Mouse (Mus musculus) liver, embryonic 14.5 days (tissue): ENCODE measurements around the gene Sstr1. TPM values are rescaled to one million over a fixed set of nuclear protein-coding genes. Genes with fewer than 3 reads are reported as not detected.

Experiments used
- ATAC-seq: fragments of 200-750 bp; cut with Nextera tagmentation; 2 replicates; pipeline ENCODE4 v1.8.0; 2017; ENCODE audit warnings: moderate number of reproducible peaks, mild to moderate bottlenecking, moderate library complexity; ENCODE audit not compliant: insufficient read depth
- DNase-seq, 3 experiments: peaks; one replicate each; pipeline ENCODE4 v3.0.0-alpha.2; 2012 to 2013; ENCODE audit warnings: low read depth in 3 of 3, low spot score in 3 of 3
- H3K27ac ChIP-seq: fragments of 300-500 bp; sonication (generic); 2 replicates; pipeline ENCODE4 v1.5.1; 2014; ENCODE audit warnings: moderate library complexity, mild to moderate bottlenecking, control low read depth, inconsistent platforms
- H3K27me3 ChIP-seq: fragments of 300-500 bp; sonication (generic); 2 replicates; pipeline ENCODE4 v1.6.1; 2014; ENCODE audit warnings: mild to moderate bottlenecking, low read length, moderate library complexity; ENCODE audit not compliant: control insufficient read depth, insufficient read depth
- H3K36me3 ChIP-seq: fragments of 300-500 bp; sonication (generic); replicated peaks from 2 replicates; pipeline ENCODE4 v1.6.1; 2014; ENCODE audit warnings: low read depth; ENCODE audit not compliant: control insufficient read depth, insufficient read depth
- H3K4me1 ChIP-seq, 2 experiments: fragments of 200-500 bp in 1 of 2; fragments of 300-500 bp in 1 of 2; sonication (generic) in 1 of 2; replicated peaks; 2 replicates each; pipeline ENCODE4 v1.6.1; 2012 to 2014; ENCODE audit warnings: antibody characterized with exemption in 1 of 2, inconsistent platforms in 1 of 2, low read length in 1 of 2; ENCODE audit not compliant: control insufficient read depth in 2 of 2, insufficient read depth in 2 of 2
- H3K4me2 ChIP-seq: fragments of 300-500 bp; sonication (generic); 2 replicates; pipeline ENCODE4 v1.6.1; 2014; ENCODE audit warnings: low read depth, mild to moderate bottlenecking, control low read depth, moderate library complexity
- H3K4me3 ChIP-seq, 2 experiments: fragments of 200-500 bp in 1 of 2; fragments of 300-500 bp in 1 of 2; sonication (generic) in 1 of 2; 2 replicates each; pipeline ENCODE4 v1.5.1; 2012 to 2014; ENCODE audit warnings: low read depth in 2 of 2, low read length in 2 of 2, mild to moderate bottlenecking in 2 of 2, control low read depth in 1 of 2, inconsistent platforms in 1 of 2, moderate library complexity in 1 of 2; ENCODE audit not compliant: insufficient read depth in 1 of 2
- H3K9ac ChIP-seq: fragments of 300-500 bp; sonication (generic); replicated peaks from 2 replicates; pipeline ENCODE4 v1.6.1; 2014; ENCODE audit warnings: mild to moderate bottlenecking, control low read depth, moderate library complexity
- H3K9me3 ChIP-seq: fragments of 300-500 bp; sonication (generic); 2 replicates; pipeline ENCODE4 v1.6.1; 2016; ENCODE audit warnings: low read length, mixed read lengths; ENCODE audit not compliant: control insufficient read depth
- CTCF ChIP-seq: IDR thresholded peaks from 2 replicates; pipeline ENCODE4 v1.5.1; 2016; ENCODE audit warnings: antibody characterized with exemption, low read depth, control low read depth
- EP300 ChIP-seq: IDR thresholded peaks from 2 replicates; pipeline ENCODE4 v1.6.1; 2016; ENCODE audit warnings: antibody characterized with exemption, low read depth
- WGBS: fragments of 180-500 bp; shearing (Covaris S2); extraction: QIAGEN DNeasy Blood & Tissue Kit; methylation state at CpG from one replicate; pipeline ENCODE4 v1.1.7; 2014; ENCODE audit not compliant: insufficient replicate concordance; 5-methylcytosine and 5-hydroxymethylcytosine counted together
- polyA plus RNA-seq, 2 experiments: library from polyadenylated mRNA; depleted of rRNA in 1 of 2; stranded (reverse) in 1 of 2; unstranded in 1 of 2; fragments of >200 nt; fragmentation: Nextera tagmentation in 1 of 2; extraction: Ambion mirVana in 1 of 2; gene quantifications; 2 replicates each; pipeline versions ENCODE4 v1.2.1 to v1.2.3; 2012 to 2014

The Sstr1 gene
- polyA plus RNA-seq, 2 experiments = 0.02 TPM; not detected in 1

GRCm38 (mm10) chr12:58212924-58213450 is 1.4 kb downstream of the Sstr1 start:
- Histone ChIP-seq H3K36me3 (no peaks in the 10 kb centered on the region), H3K27ac (no peak overlapping the region), H3K4me2 (no peak overlapping the region), H3K4me1 (no peaks in the 10 kb centered on the region), H3K9ac (no peak overlapping the region), H3K9me3 (no peaks in the 10 kb centered on the region), H3K27me3 (peaks cover 33% of the 10 kb centered on the region), H3K4me3 (no peak overlapping the region)
- no peak for ATAC-seq
- DNase-seq = no peak
- TF ChIP-seq CTCF = no peak
- TF ChIP-seq EP300 = no peak
- 4% methylated on average over 29 of the region's 29 CpGs for WGBS

- Histone ChIP-seq H3K4me2 (peak overlapping the region; percentile 45), H3K27ac (no peak overlapping the region), H3K4me1 (no peaks in the 10 kb centered on the region), H3K36me3 (no peaks in the 10 kb centered on the region), H3K9me3 (no peaks in the 10 kb centered on the region), H3K4me3 (no peak overlapping the region), H3K9ac (no peak overlapping the region), H3K27me3 (peaks cover 33% of the 10 kb centered on the region)
- WGBS = 1% methylated on average over 39 of the region's 40 CpGs
- ATAC-seq = no peak
- DNase-seq = no peak
- TF ChIP-seq EP300 (no peak), CTCF (no peak)
Observed at GRCm38 (mm10) chr12:58213451-58214288, 2.1 kb downstream of the Sstr1 start.

GRCm38 (mm10) chr12:58214289-58215136 is 2.9 kb downstream of the Sstr1 start:
- Histone ChIP-seq H3K9me3 (no peaks in the 10 kb centered on the region), H3K4me3 (0 out of 4 replicates have a peak overlapping the region, but pooled peaks have one; percentile 6 to 12), H3K4me2 (peak overlapping the region; percentile 45), H3K4me1 (no peaks in the 10 kb centered on the region), H3K27ac (no peak overlapping the region), H3K36me3 (no peaks in the 10 kb centered on the region), H3K9ac (no peak overlapping the region), H3K27me3 (peaks cover 33% of the 10 kb centered on the region)
- DNase-seq = no peak
- WGBS = 7% methylated on average over 13 of the region's 13 CpGs
- TF ChIP-seq CTCF (no peak), EP300 (no peak)
- ATAC-seq = no peak

GRCm38 (mm10) chr12:58216218-58216617 is 4.6 kb downstream of the Sstr1 start:
- ATAC-seq (no peak), DNase-seq (no peak)
- H3K4me1 ChIP-seq = no peaks in the 10 kb centered on the region
- 20% methylated on average over 2 of the region's 2 CpGs for WGBS
- no peak overlapping the region for H3K27ac ChIP-seq
- H3K36me3 ChIP-seq = no peaks in the 10 kb centered on the region
- H3K9me3 ChIP-seq = no peaks in the 10 kb centered on the region
- H3K27me3 ChIP-seq = peaks cover 31% of the 10 kb centered on the region
- H3K9ac ChIP-seq = no peak overlapping the region
- no peak overlapping the region for H3K4me2 ChIP-seq
- TF ChIP-seq CTCF = no peak
- no peak for TF ChIP-seq EP300
- no peak overlapping the region for H3K4me3 ChIP-seq

GRCm38 (mm10) chr12:58219078-58219477 is 7.5 kb downstream of the Sstr1 start:
- Histone ChIP-seq H3K36me3 (no peaks in the 10 kb centered on the region), H3K4me3 (no peak overlapping the region), H3K9me3 (no peaks in the 10 kb centered on the region), H3K9ac (no peak overlapping the region), H3K4me2 (no peak overlapping the region), H3K4me1 (no peaks in the 10 kb centered on the region), H3K27ac (no peak overlapping the region), H3K27me3 (peaks cover 3% of the 10 kb centered on the region)
- TF ChIP-seq EP300 (no peak), CTCF (no peak)
- WGBS = 56% methylated on average over 3 of the region's 3 CpGs
- ATAC-seq = no peak
- DNase-seq = no peak
